Mouse (Mus musculus) telencephalon, adult 2 months (tissue): ENCODE results near the gene Omg.
A peak's percentile ranks its signal among the peaks of the same experiment; 100 is the strongest.

ENCODE experiments used
- DNase-seq: peaks from one replicate; pipeline ENCODE4 v3.0.0-alpha.2; 2011; ENCODE audit warnings: low read depth, low spot score

The Omg gene

DNA sequence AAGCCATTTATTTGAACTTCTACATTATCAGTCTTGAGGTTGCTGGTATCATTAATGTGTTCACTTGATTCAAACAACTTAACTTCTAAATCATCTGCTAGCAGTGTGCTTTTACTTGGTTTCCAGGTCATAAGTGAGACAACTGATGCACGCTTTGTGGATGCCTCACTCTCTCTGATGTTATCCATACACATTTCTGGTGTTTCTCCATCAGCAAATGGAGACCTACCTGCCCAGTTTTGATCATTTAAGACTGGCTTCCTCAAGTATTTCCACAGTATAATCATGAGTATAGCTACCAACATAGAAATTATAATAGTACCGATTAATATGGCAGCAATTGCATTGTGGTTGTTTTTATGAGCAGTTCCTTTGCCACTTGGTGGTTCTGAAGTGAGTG, 11.9 kb upstream of the Omg start:
- DNase-seq, result no peak

DNA sequence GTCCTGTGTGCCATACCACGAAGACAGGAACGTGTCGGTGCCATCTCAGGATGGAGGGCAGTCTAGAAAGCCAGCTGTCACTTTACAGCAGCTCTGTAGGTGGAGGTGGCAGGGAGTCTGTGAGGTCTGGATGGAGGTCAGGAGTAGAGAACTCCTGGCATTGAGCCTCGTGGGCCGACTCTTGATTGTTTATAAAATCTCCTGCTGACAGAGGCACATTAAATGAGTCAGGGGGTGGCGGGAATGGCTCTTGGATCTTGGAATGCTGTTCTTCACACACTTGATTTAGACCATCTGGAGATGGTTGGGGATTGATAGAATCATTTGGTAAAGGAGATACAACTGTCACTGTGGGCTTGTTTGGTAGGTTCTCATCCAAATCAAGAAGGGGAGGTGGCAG, 11.4 kb upstream of the Omg start:
- DNase-seq, result no peak

DNA sequence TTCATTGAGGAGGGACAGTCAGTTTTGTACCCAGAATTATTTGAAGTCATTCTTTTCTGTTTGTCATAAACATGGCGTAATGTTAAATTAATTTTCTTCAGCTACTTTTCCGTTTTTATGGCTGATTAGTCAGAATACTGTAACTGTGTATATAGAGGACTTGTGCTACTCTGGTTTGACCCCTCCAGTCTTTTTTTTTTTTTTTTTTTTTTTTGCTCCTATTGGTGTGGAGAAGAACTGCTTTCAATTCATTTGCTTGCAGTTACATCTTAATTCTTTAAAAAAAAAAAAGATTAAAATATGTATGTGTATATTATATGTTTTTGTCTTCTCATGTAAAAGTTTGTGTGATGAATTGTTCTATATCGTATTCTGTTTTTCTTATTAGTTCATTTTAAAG, 8.1 kb upstream of the Omg start:
- DNase-seq, result no peak

DNA sequence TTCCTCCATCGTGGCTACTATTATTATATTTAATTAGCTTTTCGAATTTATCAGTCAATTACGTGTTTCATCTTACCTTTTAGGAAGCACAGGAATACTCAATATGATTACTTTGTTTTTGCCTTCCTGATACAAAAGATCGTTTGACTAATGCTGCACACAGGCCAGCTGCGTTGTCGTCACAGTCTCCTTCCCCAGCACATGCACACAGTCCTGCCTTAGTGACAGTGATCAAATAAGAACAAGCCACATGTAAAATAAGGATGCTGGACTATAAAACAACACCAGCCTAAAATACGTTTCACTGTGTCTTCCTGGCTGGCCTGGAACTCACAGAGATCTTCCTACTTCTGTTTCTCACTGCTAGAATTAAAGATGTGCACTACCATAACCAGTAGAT, 622 bp upstream of the Omg start:
- no peak for DNase-seq

DNA sequence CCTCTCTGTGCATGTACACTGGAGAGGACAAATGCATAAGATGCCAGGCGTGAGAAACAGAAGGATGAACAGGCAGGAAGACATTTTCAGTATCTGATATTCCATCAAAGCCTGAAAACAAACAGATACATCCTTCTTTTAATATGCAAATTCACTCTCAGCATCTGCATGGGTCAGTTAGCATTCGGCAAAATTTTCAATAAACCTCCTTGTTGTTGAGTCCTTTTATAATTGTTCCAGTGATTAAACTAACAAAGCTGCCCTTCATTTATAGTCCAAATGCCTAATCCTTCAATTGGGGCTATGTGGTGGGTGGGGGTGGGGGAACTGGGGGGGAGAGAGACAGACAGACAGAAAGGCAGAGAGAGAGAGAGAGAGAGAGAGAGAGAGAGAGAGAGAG, 967 bp downstream of the Omg start:
- DNase-seq, result peak; percentile 79

DNA sequence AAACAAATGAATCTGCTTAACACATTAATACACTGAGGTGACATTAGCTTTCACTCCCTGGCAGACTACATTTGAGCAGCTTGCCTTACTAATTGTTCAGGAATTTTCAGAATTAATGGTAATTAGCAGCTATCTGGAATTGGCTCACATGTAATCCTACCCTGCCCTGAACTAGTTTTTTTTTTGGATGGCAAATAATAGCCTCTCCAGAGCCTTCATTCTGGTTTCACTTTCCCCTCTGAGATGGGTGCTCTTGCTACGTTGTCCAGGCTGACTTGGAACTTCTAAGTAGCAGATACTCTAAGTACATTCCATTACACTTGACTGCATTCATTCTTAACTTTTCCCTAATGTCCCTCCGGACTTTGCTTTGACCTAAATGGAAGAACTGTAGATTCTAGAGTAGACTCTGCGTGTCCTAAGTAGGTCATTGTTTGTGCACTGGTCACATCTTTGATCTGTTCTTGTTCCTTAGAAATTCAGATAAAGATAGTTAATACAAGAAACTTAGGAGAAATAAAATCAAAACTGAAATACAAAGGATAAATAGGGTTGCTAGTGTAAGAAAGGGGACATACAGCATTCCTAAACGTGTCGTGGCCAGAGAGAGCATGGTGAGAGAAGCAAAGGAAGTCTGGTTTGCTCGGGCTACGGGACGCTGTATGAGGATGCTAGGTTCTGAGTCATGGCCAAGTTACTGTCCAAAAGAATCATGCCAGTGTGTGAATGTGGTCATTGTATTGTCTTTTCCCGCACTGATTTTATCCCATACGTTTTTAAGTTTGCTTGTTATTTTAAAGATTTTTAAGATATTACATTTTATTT, 8.7 kb downstream of the Omg start:
- no peak for DNase-seq

GRCm38 (mm10) chr11:79484721-79485120, 19.2 kb downstream of the Omg start:
- no peak for DNase-seq

DNA sequence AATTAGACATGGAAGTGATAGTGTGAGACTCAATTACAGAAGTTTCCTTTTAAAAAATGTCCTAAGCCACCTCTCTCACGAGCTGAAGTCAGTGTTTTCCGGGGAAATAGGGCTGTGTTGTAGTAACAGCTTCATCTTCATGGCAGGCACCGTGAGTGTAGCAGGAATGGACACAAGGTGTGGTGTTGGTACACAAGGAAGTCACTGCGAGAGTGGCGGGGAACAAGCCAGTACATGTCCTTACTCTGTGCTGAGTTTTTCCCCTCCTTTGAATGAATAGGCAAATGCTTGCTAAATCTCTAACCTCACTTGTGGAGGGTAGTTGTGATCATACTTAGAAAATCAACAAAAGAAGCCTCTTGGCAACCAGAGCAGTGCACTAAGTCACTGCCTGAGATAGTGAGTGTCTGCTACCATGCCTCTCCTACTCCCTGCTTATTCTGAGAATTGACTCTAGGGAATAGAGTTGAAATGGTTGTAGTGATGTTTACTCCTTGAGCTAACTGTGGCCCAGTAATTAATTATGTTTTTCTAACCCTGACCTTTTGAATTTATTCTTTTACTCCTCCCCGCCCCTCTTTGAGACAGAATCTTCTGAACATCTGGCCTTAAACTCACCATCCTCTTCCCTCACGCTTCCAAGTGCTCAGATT, 19.9 kb downstream of the Omg start:
- DNase-seq, result no peak

GRCm38 (mm10) chr11:79483392-79483791, 20.5 kb downstream of the Omg start:
- DNase-seq, result no peak

DNA sequence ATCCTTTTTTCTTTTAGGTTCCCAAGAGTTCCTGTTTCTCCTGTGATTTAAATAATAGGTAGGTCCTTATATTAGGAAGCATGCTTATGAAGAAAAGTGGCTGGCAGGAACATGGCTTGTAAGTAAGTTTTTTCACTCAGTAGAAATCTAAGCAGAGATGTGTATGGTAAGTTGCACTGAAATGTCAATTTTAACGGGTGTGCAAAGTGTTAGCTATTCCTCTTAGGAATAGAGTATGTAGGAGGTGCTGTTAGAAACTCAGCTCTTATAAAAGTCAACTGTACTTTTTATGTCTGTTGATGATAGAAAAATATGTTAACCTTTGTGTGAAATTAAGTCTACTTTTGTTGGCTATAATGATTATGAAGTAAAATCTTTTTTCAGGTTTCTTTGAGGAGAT, 35.8 kb downstream of the Omg start:
- DNase-seq, result peak; percentile 55

GRCm38 (mm10) chr11:79460756-79461450, 43.0 kb downstream of the Omg start:
- DNase-seq, result no peak

- DNase-seq, result peak; percentile 69
These were observed 44.0 kb downstream of the Omg start for GRCm38 (mm10) chr11:79459846-79460245.

GRCm38 (mm10) chr11:79457928-79458327, 46.0 kb downstream of the Omg start:
- DNase-seq, result no peak

DNA sequence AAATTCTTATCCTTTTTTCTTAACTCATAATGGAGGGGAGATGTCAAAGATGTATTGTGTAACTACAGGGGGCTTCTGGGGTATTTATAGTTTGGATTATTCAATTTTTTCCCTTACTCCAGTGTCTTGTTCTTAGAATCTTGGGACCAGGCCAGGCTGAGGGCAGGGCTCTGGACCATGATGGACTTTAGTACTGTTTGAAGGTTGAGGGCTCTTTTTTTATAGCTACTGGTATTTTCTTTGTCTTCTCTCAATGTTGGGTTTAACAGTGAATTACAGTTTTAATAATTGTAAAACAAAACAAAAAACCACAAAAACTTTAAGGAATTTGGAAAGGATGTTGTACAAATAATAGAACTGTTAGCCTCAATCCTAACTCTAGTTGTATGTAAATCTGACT, 50.9 kb downstream of the Omg start:
- no peak for DNase-seq
